Mouse (Mus musculus) heart, adult 18-20 months (tissue): Measurements from ENCODE around the gene Rnf44. TPM values are rescaled to one million over a fixed set of nuclear protein-coding genes. Genes with fewer than 3 reads are reported as not detected.
A peak's percentile ranks its signal among the peaks of the same experiment; 100 is the strongest.

Experiments
- DNase-seq, 2 experiments: peaks; one replicate each; pipeline ENCODE4 v3.0.0; 2021 to 2022; ENCODE audit warnings: mixed read lengths in 1 of 2
- total RNA-seq, 2 experiments: library from RNA; stranded (reverse); gene quantifications; 2 replicates each; pipeline ENCODE4 v1.2.3; 2021

Rnf44 gene
- total RNA-seq, 2 experiments from 2014 or later = 55.1 to 55.9 TPM

DNA sequence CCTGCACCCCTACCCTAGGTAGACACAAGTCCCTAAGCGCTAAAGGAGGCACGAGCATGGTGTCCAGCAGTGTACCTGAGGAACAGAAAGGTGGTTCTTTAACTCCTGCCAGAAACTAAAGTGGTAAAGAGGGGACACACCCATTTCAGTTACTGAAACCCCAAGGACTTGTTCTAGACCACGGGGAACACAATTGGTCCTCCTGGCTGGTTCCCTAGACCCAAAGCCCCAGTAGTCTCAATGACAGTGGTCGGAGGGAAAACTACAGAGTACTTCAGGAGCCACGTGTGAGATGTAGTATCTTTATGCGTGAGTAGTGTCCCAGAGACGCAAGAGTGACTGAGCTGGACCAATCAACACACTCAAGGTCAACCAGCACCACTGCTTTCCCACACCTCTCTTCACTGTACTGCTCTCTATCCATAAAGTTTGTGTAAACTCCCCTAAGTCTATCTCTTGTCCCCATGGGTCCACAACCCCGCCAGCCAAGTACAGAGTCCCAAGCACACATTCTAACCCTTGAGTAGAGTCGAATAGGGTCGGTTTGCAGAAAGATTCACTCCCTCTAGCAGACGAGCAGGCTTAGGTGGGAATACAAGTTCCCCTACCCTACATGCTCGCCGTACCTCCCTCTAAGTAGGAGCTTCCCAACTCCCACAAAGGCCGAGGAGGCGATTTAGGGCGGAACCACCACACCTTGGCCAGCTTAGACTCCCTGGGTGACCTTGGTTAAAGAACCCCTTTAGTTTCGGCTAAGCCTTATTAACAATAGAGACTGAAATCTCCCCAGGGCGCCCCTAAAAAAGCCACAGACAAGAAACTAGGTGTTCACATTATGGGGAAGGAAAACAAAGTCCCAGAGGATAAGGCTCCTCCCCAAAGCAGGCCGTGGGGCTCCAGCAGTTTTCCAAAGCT, 7.3 kb downstream of the Rnf44 start:
- DNase-seq = no peak

DNA sequence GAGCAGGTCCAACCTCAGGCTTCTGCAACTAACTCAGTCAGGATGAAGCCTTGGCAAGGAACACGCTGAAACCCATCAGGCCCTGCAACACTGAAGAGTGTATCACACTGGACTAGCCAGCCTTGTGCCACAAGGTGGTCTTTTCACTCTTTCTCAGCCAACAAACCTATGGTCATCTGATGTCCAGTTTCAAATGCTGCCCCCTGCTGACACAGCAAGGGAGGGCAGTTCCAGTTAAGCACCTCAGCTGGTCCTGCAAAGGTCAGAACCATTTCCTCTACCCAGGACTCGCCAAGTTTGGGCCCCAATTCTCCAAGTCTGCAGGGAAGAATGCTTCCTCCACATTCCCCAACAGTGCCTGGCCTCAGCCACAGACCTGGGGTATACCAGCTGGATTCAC, 8.5 kb downstream of the Rnf44 start:
- DNase-seq = peak in 1 of 2 experiments; percentile 60

DNA sequence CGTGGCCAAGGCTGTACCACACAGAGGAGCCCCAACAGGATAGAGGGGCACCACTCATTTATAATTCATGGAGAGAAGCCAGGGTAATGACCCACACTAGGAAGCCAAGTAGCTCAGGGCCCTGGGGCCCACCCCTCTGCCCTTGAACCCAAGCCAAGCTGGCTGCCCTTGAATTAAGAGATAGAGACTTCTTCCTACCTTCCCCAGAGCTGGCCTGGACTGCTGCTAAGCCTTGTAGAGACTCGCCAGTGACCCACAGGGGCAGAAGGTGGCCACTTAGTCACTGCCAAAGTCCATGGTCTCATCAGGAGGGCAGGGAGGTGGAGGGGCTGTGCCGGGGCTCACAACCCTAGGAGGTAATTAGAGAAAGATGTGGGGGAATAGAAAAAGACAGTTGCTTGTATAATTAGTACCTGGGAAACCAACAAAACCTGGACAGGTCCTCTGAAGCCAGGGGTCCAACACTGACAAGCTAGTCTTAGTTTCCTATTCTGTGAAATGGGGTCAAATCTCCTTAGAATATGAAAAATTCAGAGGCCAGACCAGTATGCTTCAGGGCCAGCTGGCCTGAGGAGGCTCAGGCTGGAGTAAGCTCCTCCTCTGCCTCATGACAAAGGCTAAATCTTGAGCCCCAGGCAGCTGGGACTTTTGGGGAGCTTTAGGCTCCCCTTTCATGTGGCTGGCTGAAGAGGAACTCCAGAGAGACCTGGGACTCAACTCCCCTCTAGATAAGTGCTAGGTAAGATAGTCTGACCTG, 9.4 kb downstream of the Rnf44 start:
- no peak for DNase-seq

DNA sequence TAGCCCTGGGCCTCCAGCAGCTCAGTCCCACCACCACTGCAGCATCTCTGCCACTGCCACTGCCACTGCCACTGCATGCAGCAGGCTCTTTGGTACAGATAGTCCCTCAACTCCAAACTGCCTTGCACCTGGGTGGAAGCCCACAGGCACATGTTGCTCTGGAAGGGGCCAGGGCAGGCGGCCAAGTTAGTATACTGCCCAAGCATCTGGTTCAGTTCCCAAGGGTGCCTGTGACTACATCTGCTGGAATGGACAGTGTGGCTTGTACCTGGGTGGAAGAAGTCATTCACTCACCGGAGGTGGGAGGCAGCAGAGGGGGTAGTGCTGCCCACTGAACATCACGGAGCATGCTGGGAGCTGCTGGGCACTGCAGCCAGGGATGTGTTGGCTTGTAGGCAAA, 10.4 kb downstream of the Rnf44 start:
- no peak for DNase-seq

DNA sequence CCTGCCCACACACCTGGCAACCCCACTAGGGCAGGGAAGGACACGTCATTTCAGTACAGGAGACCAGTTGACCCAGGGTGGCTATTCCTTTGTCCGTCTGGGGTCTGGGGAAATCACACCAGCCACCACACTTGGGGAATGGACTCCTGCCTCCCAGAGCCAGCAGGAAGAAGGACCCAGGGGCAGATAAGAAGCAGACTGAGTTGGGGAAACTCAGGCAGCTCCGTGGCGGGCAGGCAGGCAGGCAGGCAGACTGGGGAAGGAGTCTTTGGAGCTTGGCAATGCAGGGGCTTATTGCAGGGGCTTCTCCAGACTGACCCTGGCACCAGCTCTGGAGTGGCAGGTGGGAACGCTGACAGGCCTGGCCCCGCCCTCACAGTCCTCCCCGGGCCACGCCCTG, 12.4 kb downstream of the Rnf44 start:
- no peak for DNase-seq

DNA sequence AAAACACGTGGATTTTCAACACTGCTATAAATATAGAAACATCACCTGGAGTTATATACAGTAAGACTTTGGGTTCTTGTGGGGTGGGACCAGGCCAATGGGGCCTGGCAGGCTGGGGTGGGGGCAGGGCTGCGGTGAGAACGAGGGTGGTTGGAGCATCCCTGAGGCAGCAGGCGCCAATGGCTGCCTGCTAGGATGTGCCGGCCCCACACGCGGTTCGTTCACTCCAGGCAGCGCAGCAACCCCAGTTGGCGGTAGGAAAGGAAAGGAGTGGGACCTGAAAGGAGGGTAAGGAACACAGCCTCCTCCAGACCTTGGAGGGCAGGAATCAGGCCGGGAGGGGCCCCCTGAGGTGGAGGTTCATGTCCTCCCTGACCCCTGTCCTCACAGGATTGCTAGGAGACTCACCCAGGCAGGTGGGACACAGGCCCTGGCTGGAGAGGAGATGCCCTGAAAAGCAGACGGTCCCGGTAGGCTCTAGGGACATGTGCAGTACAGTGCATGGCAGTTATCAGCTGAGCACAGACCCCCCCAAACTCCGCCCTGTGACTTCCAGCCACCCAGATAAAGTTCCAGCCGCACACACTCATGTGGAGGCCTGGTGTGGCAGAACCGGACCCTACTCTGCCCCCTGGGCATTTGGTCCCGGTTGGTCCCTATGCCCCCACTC, 13.4 kb downstream of the Rnf44 start:
- no peak for DNase-seq

DNA sequence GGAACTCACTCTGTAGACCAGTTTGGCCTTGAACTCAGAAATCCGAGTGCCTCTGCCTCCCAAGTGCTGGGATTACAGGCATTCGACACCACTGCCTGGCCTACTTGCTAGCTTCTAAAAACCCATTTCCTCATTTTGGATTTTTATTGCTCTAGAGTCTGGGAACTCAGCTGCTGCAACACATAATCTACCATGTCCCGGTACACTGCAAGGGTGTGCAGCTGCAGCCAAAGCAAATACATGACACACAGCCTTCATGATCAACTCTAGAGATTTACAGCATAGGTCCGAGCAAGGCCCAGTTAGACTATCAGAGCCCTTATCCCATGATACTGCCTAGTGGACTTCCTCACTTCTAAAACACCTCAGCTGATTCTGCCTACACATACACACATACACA, 15.4 kb downstream of the Rnf44 start:
- no peak for DNase-seq

DNA sequence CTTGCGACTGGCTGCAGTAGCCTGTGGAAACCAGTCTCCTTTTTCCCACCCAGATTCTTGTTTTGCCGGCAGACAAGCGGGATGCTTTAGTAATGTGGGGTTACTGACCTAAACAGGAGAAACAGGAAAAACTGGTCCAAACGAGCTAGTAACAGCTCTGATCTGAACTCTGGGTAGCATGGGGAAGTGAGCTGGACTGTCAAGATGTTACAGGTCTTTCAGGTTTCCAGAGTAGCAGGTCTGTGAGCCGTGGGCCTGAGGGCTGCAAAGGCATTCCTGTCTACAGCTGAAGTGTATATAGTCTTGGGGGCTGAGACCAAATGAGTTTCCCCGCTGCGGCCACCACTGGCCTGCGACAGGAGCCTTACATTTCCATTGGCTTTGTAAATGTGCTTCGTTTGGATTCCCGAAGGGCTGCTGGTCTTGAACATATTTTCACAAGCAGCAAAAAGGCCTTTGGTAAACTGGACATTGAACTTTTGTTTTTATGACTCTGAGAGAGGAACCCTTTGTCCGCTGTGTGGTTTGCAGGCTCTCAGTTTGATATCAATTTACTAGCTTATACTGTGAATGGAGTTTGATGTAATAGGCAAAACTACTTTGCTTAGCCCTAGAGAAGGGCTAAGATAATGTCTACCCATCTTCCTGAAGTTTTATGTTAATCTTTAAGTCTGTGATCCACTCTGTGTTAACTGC, 17.7 kb downstream of the Rnf44 start:
- DNase-seq = no peak

DNA sequence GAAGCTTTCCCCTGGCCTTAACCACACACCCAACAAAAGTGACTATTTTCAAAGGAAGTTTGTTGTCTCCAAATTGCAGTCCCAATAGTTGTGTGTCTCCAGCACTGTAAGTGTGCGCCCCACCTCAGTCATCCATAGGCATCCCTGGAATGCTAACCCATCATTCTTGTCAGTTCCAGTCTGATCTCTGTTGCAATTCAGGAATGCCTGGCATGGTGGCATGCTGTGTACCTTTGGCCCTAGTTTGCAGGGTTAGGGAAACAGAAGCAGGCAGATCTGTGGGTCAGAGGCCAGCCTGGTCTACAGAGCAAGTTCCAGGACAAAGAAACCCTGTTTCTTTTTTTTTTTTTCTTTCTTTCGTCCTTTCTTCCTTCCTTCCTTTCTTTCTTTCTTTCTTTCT, 23.2 kb downstream of the Rnf44 start:
- DNase-seq = no peak

DNA sequence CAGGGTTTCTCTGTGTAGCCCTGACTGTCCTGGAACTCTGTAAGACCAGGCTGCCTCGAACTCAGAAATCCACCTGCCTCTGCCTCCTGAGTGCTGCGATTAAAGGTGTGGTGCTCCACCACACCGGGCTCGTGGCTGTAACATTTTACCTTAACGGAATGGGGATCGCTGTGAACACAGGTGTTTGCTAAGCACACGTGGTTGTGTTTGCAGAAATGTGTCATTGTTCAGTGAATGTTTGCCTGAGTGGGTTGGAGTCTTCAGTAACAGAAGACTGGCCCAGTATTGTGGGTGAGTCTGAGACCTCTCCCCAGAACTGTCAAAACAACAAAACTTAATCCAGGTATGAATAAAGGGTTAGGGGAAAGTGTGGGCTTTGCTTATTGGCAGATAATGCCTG, 28.6 kb downstream of the Rnf44 start:
- no peak for DNase-seq

DNA sequence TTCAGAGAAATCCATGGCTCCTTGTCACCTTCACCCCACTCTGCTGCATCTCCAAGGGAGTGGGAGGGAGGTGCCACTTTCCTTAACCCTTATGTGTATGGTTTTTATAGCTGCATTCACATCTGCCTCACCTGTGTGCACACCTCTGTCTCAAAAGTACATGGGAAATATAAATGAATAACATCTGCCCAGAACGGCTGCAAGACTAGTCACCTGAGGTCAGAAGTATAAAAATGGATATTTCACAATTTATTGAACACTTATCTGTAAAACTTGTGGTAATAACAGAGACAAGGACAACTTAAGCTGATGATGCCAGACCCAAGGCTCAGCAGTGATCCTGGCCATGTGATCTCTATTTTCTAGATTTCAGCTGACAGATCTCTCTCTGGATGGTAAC, 29.2 kb downstream of the Rnf44 start:
- DNase-seq = no peak

DNA sequence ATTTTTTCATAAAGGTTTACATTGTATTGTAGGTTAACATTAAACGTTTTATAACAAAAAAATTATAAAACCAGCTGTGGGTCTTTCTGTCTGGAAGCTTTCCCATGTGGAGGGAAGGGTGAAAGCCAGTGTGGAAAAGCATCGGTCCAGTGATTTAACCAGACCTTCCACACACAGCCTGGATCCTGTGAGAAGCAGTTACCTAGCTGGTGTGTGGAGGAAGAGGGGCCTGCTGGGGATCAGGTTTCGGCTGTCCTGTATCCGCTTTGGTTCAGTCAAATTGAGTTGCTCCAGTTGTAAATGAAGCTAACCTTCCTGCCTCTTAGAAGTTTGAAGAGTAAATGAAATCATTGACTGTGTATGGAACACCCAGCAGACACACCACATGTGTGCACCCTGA, 29.7 kb downstream of the Rnf44 start:
- no peak for DNase-seq

DNA sequence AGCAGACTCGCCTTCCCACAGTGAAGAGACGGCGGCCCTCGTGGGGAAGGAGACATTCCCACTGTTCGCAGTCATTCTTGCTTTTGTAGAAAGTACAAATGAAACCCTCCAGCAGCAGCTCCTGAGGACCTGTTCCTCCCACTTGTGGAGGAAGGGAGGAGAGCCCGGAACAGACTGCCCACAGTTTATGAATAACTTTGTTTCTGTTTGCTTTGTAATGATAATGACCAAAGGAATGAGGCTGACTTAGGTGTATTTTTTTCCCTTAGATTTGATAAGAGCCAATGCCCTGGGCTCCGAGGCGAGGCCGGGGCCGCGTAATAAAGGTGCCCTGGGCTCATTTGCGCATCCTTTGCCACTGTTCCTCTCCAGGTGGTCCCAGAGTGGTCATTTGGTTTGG, 32.3 kb downstream of the Rnf44 start:
- no peak for DNase-seq

DNA sequence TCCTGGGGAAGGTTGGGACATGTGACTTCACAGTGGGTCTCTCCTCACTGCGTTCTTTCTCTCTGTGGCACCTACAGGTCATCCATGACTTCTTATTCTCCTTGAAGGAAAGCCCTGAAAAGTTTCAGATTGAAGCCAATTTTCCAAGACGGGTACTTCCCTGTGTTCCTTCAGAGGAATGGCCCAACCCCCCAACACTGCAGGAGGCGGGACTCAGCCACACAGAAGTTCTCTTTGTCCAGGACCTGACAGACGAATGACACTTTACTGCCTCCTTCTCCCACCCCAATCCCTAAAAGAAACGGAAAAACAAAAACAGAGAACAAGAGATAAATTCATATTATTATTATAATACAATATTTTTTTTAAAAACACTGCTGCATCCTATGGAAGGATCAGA, 32.8 kb downstream of the Rnf44 start:
- DNase-seq = no peak

DNA sequence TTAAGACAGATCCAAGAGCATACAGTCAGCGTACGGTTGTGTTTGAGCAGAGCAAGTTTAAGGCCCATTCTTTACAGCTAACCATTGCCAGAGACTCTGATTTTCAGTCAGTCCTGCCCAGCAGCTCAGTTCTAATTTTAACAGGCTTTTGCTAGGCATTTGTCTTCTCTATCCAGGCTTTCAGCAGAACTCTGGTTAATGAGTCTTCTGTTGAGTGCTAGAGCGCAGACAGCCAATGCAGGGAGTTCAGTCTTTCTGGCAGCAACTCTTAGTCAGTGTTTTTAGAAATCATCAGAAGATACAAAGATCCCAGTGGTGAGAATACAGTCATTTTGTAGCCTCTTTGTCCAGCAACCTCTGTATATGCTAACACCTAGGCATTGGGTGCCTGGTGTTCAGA, 43.2 kb downstream of the Rnf44 start:
- no peak for DNase-seq

DNA sequence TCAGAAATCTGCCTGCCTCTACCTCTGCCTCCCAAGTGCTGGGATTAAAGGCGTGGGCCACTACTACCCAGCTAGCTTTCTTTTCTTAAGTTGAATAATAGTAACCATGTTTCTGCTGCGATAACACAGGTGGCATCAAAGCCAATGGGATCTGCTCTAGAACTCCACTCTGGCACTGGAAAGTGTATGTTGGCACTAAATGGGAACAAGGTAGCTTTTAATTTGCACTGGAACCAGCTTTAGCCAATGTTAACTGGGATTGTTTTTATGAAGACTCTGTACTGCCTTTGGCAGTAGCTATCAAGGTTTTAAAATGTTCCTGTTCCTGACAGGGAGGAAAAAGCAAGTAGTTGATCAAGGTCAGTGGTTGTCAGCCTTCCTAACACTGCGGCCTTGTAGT, 58.7 kb downstream of the Rnf44 start:
- no peak for DNase-seq

DNA sequence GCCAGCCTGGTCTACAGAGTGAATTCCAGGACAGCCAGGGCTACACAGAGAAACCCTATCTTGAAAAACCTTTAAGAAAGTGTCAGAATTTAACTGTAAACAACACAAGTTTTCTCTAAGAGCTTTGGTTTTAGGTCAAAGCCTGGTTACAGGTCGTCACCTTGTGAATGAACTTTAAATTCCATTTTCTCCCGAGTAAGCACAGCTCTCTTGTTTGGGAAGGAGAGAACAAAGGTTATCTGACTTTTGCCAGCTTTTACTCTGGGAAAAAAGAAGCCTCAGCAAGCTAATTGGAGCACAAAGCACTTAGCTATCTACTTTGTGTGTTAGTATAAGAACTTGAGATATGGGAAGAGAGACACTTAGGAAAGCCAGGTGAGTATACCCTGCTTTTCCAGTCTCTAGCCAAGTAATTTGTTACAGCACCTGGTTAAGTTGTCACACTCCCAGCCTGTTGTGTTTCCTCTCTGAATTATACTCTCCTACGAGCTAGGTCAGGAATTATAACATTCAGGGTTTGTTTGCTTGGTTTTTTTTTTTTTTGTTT, 60.9 kb downstream of the Rnf44 start:
- no peak for DNase-seq

Other genes starting within 250 kb of the Rnf44 start
- gene Thoc3, start 225.1 kb downstream of the Rnf44 start, total RNA-seq = 10 to 100 TPM; 21.4 to 21.8 TPM
- 1 to 10 TPM; 1.5 to 3.4 TPM for gene Simc1, start 190.1 kb downstream of the Rnf44 start, total RNA-seq
- gene 4833439L19Rik, start 128.5 kb downstream of the Rnf44 start, total RNA-seq = 100 to 1,000 TPM in 1 of 2 experiments, 10 to 100 TPM in 1; 94.5 to 102 TPM
- 1 to 10 TPM; 5.0 to 5.3 TPM for gene Arl10, start 118.9 kb downstream of the Rnf44 start, total RNA-seq
- gene Nop16, start 103.8 kb downstream of the Rnf44 start, total RNA-seq = 10 to 100 TPM; 13.7 to 16.4 TPM
- gene Higd2a, start 103.7 kb downstream of the Rnf44 start, total RNA-seq = 100 to 1,000 TPM; 185 to 190 TPM
- 10 to 100 TPM; 87.8 to 97.2 TPM for gene Cltb, start 82.6 kb downstream of the Rnf44 start, total RNA-seq
- gene Faf2, start 72.1 kb downstream of the Rnf44 start, total RNA-seq = 10 to 100 TPM; 23.1 to 26.4 TPM
- not detected for gene Cdhr2, start 7.6 kb upstream of the Rnf44 start, total RNA-seq
- gene Gprin1, start 56.0 kb upstream of the Rnf44 start, total RNA-seq = not detected
- gene Sncb, start 72.7 kb upstream of the Rnf44 start, total RNA-seq = not detected
- not detected for gene Eif4e1b, start 90.1 kb upstream of the Rnf44 start, total RNA-seq
- 10 to 100 TPM; 17.7 to 22.0 TPM for gene Tspan17, start 95.5 kb upstream of the Rnf44 start, total RNA-seq